Mouse (Mus musculus) liver, embryonic 14.5 days (tissue): ENCODE measurements around the gene Cyp2w1. TPM values are rescaled to one million over a fixed set of nuclear protein-coding genes. Genes with fewer than 3 reads are reported as not detected.

ENCODE experiments used
- ATAC-seq: fragments of 200-750 bp; cut with Nextera tagmentation; 2 replicates; pipeline ENCODE4 v1.8.0; 2017; ENCODE audit warnings: moderate number of reproducible peaks, mild to moderate bottlenecking, moderate library complexity; ENCODE audit not compliant: insufficient read depth
- DNase-seq, 3 experiments: peaks; one replicate each; pipeline ENCODE4 v3.0.0-alpha.2; 2012 to 2013; ENCODE audit warnings: low read depth in 3 of 3, low spot score in 3 of 3
- H3K27ac ChIP-seq: fragments of 300-500 bp; sonication (generic); 2 replicates; pipeline ENCODE4 v1.5.1; 2014; ENCODE audit warnings: moderate library complexity, mild to moderate bottlenecking, control low read depth, inconsistent platforms
- H3K27me3 ChIP-seq: fragments of 300-500 bp; sonication (generic); 2 replicates; pipeline ENCODE4 v1.6.1; 2014; ENCODE audit warnings: mild to moderate bottlenecking, low read length, moderate library complexity; ENCODE audit not compliant: control insufficient read depth, insufficient read depth
- H3K36me3 ChIP-seq: fragments of 300-500 bp; sonication (generic); replicated peaks from 2 replicates; pipeline ENCODE4 v1.6.1; 2014; ENCODE audit warnings: low read depth; ENCODE audit not compliant: control insufficient read depth, insufficient read depth
- H3K4me1 ChIP-seq, 2 experiments: fragments of 200-500 bp in 1 of 2; fragments of 300-500 bp in 1 of 2; sonication (generic) in 1 of 2; replicated peaks; 2 replicates each; pipeline ENCODE4 v1.6.1; 2012 to 2014; ENCODE audit warnings: antibody characterized with exemption in 1 of 2, inconsistent platforms in 1 of 2, low read length in 1 of 2; ENCODE audit not compliant: control insufficient read depth in 2 of 2, insufficient read depth in 2 of 2
- H3K4me2 ChIP-seq: fragments of 300-500 bp; sonication (generic); 2 replicates; pipeline ENCODE4 v1.6.1; 2014; ENCODE audit warnings: low read depth, mild to moderate bottlenecking, control low read depth, moderate library complexity
- H3K4me3 ChIP-seq, 2 experiments: fragments of 200-500 bp in 1 of 2; fragments of 300-500 bp in 1 of 2; sonication (generic) in 1 of 2; 2 replicates each; pipeline ENCODE4 v1.5.1; 2012 to 2014; ENCODE audit warnings: low read depth in 2 of 2, low read length in 2 of 2, mild to moderate bottlenecking in 2 of 2, control low read depth in 1 of 2, inconsistent platforms in 1 of 2, moderate library complexity in 1 of 2; ENCODE audit not compliant: insufficient read depth in 1 of 2
- H3K9ac ChIP-seq: fragments of 300-500 bp; sonication (generic); replicated peaks from 2 replicates; pipeline ENCODE4 v1.6.1; 2014; ENCODE audit warnings: mild to moderate bottlenecking, control low read depth, moderate library complexity
- H3K9me3 ChIP-seq: fragments of 300-500 bp; sonication (generic); 2 replicates; pipeline ENCODE4 v1.6.1; 2016; ENCODE audit warnings: low read length, mixed read lengths; ENCODE audit not compliant: control insufficient read depth
- CTCF ChIP-seq: IDR thresholded peaks from 2 replicates; pipeline ENCODE4 v1.5.1; 2016; ENCODE audit warnings: antibody characterized with exemption, low read depth, control low read depth
- EP300 ChIP-seq: IDR thresholded peaks from 2 replicates; pipeline ENCODE4 v1.6.1; 2016; ENCODE audit warnings: antibody characterized with exemption, low read depth
- WGBS: fragments of 180-500 bp; shearing (Covaris S2); extraction: QIAGEN DNeasy Blood & Tissue Kit; methylation state at CpG from one replicate; pipeline ENCODE4 v1.1.7; 2014; ENCODE audit not compliant: insufficient replicate concordance; 5-methylcytosine and 5-hydroxymethylcytosine counted together
- polyA plus RNA-seq, 2 experiments: library from polyadenylated mRNA; depleted of rRNA in 1 of 2; stranded (reverse) in 1 of 2; unstranded in 1 of 2; fragments of >200 nt; fragmentation: Nextera tagmentation in 1 of 2; extraction: Ambion mirVana in 1 of 2; gene quantifications; 2 replicates each; pipeline versions ENCODE4 v1.2.1 to v1.2.3; 2012 to 2014

Cyp2w1 gene
- 0.03 and 0.05 TPM in 2 replicates for polyA plus RNA-seq (2012; rRNA removed)
- not detected in 2 replicates for polyA plus RNA-seq (2014; fragmentation: Nextera tagmentation; extraction: Ambion mirVana)

DNA sequence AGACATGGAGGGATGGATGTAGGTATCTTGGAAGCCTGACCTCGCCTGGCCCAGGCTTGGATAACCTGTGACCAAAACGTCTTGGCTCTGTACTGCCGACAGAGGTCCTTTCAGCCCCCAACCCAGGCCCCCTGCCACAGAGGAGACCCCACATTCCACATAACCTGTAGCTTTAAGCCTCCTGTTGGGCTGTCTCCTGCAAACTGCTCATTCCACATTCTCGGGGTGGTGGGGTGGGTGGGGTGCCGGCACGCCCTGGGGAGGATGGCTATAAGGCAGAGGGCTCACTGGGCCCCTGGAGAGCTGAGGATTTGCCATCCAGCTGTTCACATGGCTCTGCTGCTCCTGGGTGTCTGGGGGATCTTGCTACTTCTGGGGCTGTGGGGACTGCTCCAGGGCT, at the start of gene Cyp2w1:
Gene Cyp2w1, plus strand, starts transcription at position 301 of the 400 bp plus-strand sequence.
- peaks cover 24 to 31% of the 10 kb centered on the region in 2 experiments for H3K4me1 ChIP-seq
- TF ChIP-seq CTCF, result no peak
- no peak for ATAC-seq
- no peak within 1 kb of the TSS for H3K27ac ChIP-seq
- H3K4me3 ChIP-seq, result no peak within 1 kb of the TSS
- WGBS, result 45% methylated on average over 6 of the region's 6 CpGs
- no peak for DNase-seq
- no peaks in the 10 kb centered on the region for H3K36me3 ChIP-seq
- no peaks in the 10 kb centered on the region for H3K27me3 ChIP-seq
- H3K4me2 ChIP-seq, result no peak within 1 kb of the TSS
- H3K9ac ChIP-seq, result no peak within 1 kb of the TSS; the same call in 1 of the 2 replicates
- no peaks in the 10 kb centered on the region for H3K9me3 ChIP-seq

DNA sequence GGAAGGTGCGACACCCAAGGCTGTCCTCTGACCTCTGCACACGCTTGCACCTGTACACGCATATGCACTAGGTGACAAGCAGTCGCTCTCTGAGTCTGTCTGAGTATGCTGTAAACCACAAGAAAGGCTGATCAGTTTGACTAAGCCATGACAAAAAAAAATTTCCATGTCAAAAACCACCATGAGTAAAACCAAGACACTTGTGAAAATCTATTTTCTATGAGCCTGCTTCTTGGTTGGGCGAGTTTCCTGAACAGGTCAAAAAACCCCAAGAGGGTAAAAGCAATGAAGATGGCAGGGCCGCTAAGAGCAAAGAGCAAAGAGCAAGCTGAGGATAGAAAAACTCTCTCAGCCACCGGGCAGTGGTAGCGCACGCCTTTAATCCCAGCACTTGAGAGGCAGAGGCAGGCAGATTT, 48.8 kb upstream of the Cyp2w1 start:
- Histone ChIP-seq H3K27ac (no peak overlapping the region), H3K9ac (no peak overlapping the region), H3K4me1 (peaks cover 0 to 2% of the 10 kb centered on the region in 2 experiments; a peak in 1 of 4 replicates), H3K27me3 (no peaks in the 10 kb centered on the region), H3K9me3 (no peaks in the 10 kb centered on the region), H3K36me3 (no peaks in the 10 kb centered on the region), H3K4me3 (no peak overlapping the region), H3K4me2 (no peak overlapping the region)
- ATAC-seq (no peak), DNase-seq (no peak)
- no peak for TF ChIP-seq CTCF
- no peak for TF ChIP-seq EP300
- WGBS, result 76% methylated on average over 9 of the region's 9 CpGs

DNA sequence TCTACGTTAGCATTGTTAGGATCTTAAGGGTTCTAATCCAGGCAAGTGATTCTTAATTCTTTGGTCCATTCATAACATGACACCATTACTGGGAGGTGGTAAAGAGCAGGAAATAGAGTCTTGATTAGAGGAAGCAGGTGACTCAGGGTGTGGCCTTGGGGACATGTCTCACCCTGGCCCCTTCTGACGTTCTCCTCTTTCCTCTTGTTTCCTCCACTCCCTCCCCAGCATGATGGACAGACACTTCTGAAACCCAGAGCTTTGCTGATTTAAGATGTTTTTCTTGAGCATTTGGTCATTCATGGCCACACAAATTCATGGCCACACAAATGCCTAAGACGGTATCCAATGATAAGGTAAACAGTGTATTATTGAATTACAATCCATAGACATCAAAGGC, 42.5 kb upstream of the Cyp2w1 start:
- Histone ChIP-seq H3K27ac (no peak overlapping the region), H3K9ac (no peak overlapping the region), H3K27me3 (no peaks in the 10 kb centered on the region), H3K4me2 (no peak overlapping the region), H3K4me3 (no peak overlapping the region), H3K9me3 (no peaks in the 10 kb centered on the region), H3K4me1 (peaks cover 0 to 2% of the 10 kb centered on the region in 2 experiments; a peak in 1 of 4 replicates), H3K36me3 (no peaks in the 10 kb centered on the region)
- DNase-seq (no peak), ATAC-seq (no peak)
- 60% methylated on average over 3 of the region's 3 CpGs for WGBS
- TF ChIP-seq EP300 (no peak), CTCF (no peak)

DNA sequence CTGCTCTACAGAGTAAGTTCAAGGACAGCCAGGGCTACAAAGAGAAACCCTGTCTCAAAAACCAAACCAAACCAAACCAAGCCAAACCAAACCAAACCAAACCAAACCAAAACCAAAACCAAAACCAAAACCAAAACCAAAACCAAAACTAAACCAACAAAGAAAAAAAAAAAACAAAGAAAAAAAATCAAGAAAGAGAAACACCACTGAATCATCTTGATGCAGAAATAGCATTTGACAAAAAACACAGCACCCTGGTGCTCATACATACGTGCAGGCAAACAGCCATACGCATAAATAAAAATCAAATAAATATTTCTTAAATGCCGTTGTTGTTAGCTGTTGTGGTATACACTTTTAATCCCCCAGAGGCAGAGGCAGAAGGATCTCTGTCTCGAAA, 41.9 kb upstream of the Cyp2w1 start:
- ATAC-seq, result no peak

DNA sequence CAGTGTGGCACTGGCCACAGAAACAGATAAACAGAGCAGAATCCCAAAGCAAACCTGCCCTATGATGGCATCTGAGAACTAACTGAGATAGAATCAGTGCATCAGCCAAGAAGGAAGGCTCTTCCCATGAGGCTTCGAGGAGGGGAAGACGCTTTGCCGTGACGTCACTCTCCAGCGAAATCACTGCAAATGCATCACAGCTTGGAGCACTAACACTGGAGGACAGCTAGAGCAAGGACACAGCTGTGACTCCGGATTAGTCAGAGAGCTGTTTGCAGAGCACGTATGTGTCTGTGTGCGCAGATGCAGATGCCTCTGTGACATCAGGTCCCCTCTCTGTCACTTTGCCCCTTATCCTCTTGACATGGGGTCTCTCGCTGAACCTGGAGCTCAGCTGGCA, 40.6 kb upstream of the Cyp2w1 start:
- 79% methylated on average over 9 of the region's 9 CpGs for WGBS
- TF ChIP-seq EP300, result no peak
- TF ChIP-seq CTCF, result no peak
- no peak overlapping the region for H3K4me3 ChIP-seq
- no peak for DNase-seq
- H3K4me2 ChIP-seq, result no peak overlapping the region
- no peaks in the 10 kb centered on the region for H3K9me3 ChIP-seq
- no peak overlapping the region for H3K27ac ChIP-seq
- no peaks in the 10 kb centered on the region for H3K27me3 ChIP-seq
- ATAC-seq, result no peak
- H3K4me1 ChIP-seq, result peaks cover 0 to 2% of the 10 kb centered on the region in 2 experiments; a peak in 1 of 4 replicates
- H3K9ac ChIP-seq, result no peak overlapping the region
- no peaks in the 10 kb centered on the region for H3K36me3 ChIP-seq

More for the DNA sequence above, 41.9 kb upstream of the Cyp2w1 start:
- H3K4me1 ChIP-seq, result peaks cover 0 to 2% of the 10 kb centered on the region in 2 experiments; a peak in 1 of 4 replicates
- H3K27ac ChIP-seq, result no peak overlapping the region
- H3K4me3 ChIP-seq, result no peak overlapping the region
- H3K9me3 ChIP-seq, result no peaks in the 10 kb centered on the region
- H3K27me3 ChIP-seq, result no peaks in the 10 kb centered on the region
- DNase-seq, result no peak
- H3K36me3 ChIP-seq, result no peaks in the 10 kb centered on the region
- no peak overlapping the region for H3K4me2 ChIP-seq
- H3K9ac ChIP-seq, result no peak overlapping the region
- WGBS, result 75% methylated on average over 4 of the region's 4 CpGs
- TF ChIP-seq EP300 (no peak), CTCF (no peak)
